Mouse (Mus musculus): ENCODE data around the gene Cdk14. TPM values are rescaled to one million over a fixed set of nuclear protein-coding genes. Genes with fewer than 3 reads are reported as not detected.

The Cdk14 gene
- total and polyA plus RNA-seq, 2 experiments from 2014 or later = 34.8 to 54.0 TPM

GRCm38 (mm10) chr5:4825076-4825475 lies 595.0 kb downstream of the Cdk14 start:
- peaks cover 4% of the 10 kb centered on the region for H3K4me1 ChIP-seq (ENCODE audit: insufficient read depth)
- DNase-seq (no peak), ATAC-seq (no peak)
- H3K4me2 ChIP-seq (ENCODE audit: low read depth) = no peak overlapping the region
- no peaks in the 10 kb centered on the region for H3K27me3 ChIP-seq (ENCODE audit: insufficient read depth, low read length)
- TF ChIP-seq CTCF (IDR thresholded peaks at IDR 0.05; ENCODE audit: low read depth) = no peak
- H3K4me3 ChIP-seq (ENCODE audit: low read depth, low read length) = no peak overlapping the region
- H3K36me3 ChIP-seq (ENCODE audit: insufficient read depth) = no peaks in the 10 kb centered on the region
- no peak overlapping the region for H3K9ac ChIP-seq
- H3K27ac ChIP-seq (ENCODE audit: low read depth, low read length) = no peak overlapping the region
- no peaks in the 10 kb centered on the region for H3K9me3 ChIP-seq (ENCODE audit: low read length)
- WGBS = 95% methylated on average over 4 of the region's 4 CpGs

- WGBS = 37% methylated on average over 1 of the region's 1 CpGs
- Histone ChIP-seq H3K36me3 (ENCODE audit: insufficient read depth) (no peaks in the 10 kb centered on the region), H3K27ac (ENCODE audit: low read depth, low read length) (no peak overlapping the region), H3K4me3 (ENCODE audit: low read depth, low read length) (no peak overlapping the region), H3K4me2 (ENCODE audit: low read depth) (no peak overlapping the region), H3K4me1 (ENCODE audit: insufficient read depth) (peaks cover 4% of the 10 kb centered on the region), H3K9me3 (ENCODE audit: low read length) (no peaks in the 10 kb centered on the region), H3K27me3 (ENCODE audit: insufficient read depth, low read length) (no peaks in the 10 kb centered on the region), H3K9ac (no peak overlapping the region)
- TF ChIP-seq CTCF (IDR thresholded peaks at IDR 0.05; ENCODE audit: low read depth) = no peak
- ATAC-seq (no peak), DNase-seq (no peak)
Observed at GRCm38 (mm10) chr5:4824171-4824570, 595.9 kb downstream of the Cdk14 start.

- H3K36me3 ChIP-seq (ENCODE audit: insufficient read depth) = no peaks in the 10 kb centered on the region
- no peaks in the 10 kb centered on the region for H3K27me3 ChIP-seq (ENCODE audit: insufficient read depth, low read length)
- peak overlapping the region; percentile 27 for H3K4me2 ChIP-seq (ENCODE audit: low read depth)
- no peak for DNase-seq
- 17% methylated on average over 2 of the region's 2 CpGs for WGBS
- no peak overlapping the region for H3K4me3 ChIP-seq (ENCODE audit: low read depth, low read length)
- 0 out of 2 replicates have a peak, but pooled peaks have one; percentile 2 for ATAC-seq
- 0 out of 2 replicates have a peak overlapping the region, but pooled peaks have one; percentile 22 for H3K9ac ChIP-seq
- 0 out of 2 replicates have a peak overlapping the region, but pooled peaks have one; percentile 51 for H3K27ac ChIP-seq (ENCODE audit: low read depth, low read length)
- no peak for TF ChIP-seq CTCF (IDR thresholded peaks at IDR 0.05; ENCODE audit: low read depth)
- no peaks in the 10 kb centered on the region for H3K9me3 ChIP-seq (ENCODE audit: low read length)
- peaks cover 4% of the 10 kb centered on the region for H3K4me1 ChIP-seq (ENCODE audit: insufficient read depth)
Observed at GRCm38 (mm10) chr5:4822041-4822440, 598.1 kb downstream of the Cdk14 start.

DNA sequence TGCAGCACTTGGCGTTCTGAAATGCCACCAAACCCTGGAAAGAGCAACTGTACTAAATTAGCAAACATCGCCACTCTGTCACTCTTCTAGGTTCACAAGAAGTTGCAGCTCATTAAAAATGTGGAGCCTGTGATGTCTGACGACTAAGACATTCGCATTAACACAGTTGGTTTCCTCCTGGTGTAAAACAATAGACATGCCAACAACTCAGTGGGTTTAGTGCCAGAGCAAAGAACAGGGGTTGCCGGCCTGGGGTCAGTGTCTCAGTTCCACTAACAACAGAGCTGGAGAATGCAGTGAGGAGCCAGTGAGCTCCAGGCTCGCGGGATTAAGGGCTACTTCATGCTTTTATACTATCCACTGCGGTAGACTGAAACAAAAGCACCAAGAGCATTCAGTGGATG lies 598.7 kb downstream of the Cdk14 start:
- Histone ChIP-seq H3K9ac (0 out of 2 replicates have a peak overlapping the region, but pooled peaks have one; percentile 22), H3K36me3 (ENCODE audit: insufficient read depth) (no peaks in the 10 kb centered on the region), H3K4me1 (ENCODE audit: insufficient read depth) (peaks cover 4% of the 10 kb centered on the region), H3K9me3 (ENCODE audit: low read length) (no peaks in the 10 kb centered on the region), H3K4me2 (ENCODE audit: low read depth) (peak overlapping the region; percentile 27), H3K27ac (ENCODE audit: low read depth, low read length) (peak overlapping the region; percentile 51; the same call in 1 of the 2 replicates), H3K27me3 (ENCODE audit: insufficient read depth, low read length) (no peaks in the 10 kb centered on the region), H3K4me3 (ENCODE audit: low read depth, low read length) (no peak overlapping the region)
- DNase-seq (peak; percentile 61), ATAC-seq (peak; percentile 85)
- 7% methylated on average over 8 of the region's 8 CpGs for WGBS
- TF ChIP-seq CTCF (IDR thresholded peaks at IDR 0.05; ENCODE audit: low read depth) = no peak

GRCm38 (mm10) chr5:4816981-4817380 lies 603.1 kb downstream of the Cdk14 start:
- ATAC-seq (no peak), DNase-seq (no peak)
- Histone ChIP-seq H3K9ac (no peak overlapping the region), H3K9me3 (ENCODE audit: low read length) (no peaks in the 10 kb centered on the region), H3K4me3 (ENCODE audit: low read depth, low read length) (no peak overlapping the region), H3K27ac (ENCODE audit: low read depth, low read length) (no peak overlapping the region), H3K4me1 (ENCODE audit: insufficient read depth) (peaks cover 8% of the 10 kb centered on the region), H3K4me2 (ENCODE audit: low read depth) (no peak overlapping the region), H3K36me3 (ENCODE audit: insufficient read depth) (no peaks in the 10 kb centered on the region), H3K27me3 (ENCODE audit: insufficient read depth, low read length) (no peaks in the 10 kb centered on the region)
- 46% methylated on average over 5 of the region's 5 CpGs for WGBS
- TF ChIP-seq CTCF (IDR thresholded peaks at IDR 0.05; ENCODE audit: low read depth) = peak; percentile 13; the same call in 1 of the 2 replicates

DNA sequence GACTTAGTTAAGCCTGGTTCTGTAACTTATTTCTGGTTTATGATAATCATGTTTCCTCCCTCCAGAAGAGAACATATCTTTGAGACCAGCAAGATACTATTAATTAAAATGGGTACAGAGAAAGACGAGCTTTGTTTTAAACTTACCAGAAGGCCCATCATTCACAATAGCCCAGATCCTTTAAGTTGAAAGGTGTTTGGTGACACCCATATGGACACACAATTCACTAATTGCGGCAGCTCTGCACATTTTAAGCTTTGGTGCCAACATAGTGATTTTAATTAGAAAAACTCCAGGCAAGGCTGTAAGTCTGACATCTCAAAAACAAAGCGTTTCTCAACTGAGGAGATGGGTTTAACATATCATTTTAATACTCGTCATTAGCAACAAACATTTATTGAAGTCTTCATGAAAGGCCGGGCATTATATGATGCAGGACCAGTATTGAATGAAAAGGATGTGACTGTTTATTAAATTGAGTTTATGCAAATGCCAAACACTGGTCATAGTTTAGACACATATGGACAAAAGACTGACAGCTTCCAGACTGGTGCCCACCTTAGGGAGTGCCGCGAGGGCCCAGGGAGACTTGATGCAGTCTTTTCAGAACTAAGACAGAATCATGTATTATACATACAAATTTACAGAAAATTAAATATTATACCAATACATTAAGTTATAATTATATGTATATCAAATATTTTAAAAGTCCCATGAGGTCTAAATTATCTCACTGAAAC lies 605.5 kb downstream of the Cdk14 start:
- WGBS = 39% methylated on average over 7 of the region's 7 CpGs
- DNase-seq (peak; percentile 18), ATAC-seq (peak; percentile 57)
- no peak overlapping the region for H3K4me2 ChIP-seq (ENCODE audit: low read depth)
- no peak overlapping the region for H3K27ac ChIP-seq (ENCODE audit: low read depth, low read length)
- no peak for TF ChIP-seq CTCF (IDR thresholded peaks at IDR 0.05; ENCODE audit: low read depth)
- no peak overlapping the region for H3K4me3 ChIP-seq (ENCODE audit: low read depth, low read length)
- H3K9ac ChIP-seq = no peak overlapping the region
- no peaks in the 10 kb centered on the region for H3K9me3 ChIP-seq (ENCODE audit: low read length)
- 0 out of 2 replicates have a peak, but pooled peaks cover 5% of the 10 kb centered on the region for H3K4me1 ChIP-seq (ENCODE audit: insufficient read depth)
- H3K36me3 ChIP-seq (ENCODE audit: insufficient read depth) = no peaks in the 10 kb centered on the region
- no peaks in the 10 kb centered on the region for H3K27me3 ChIP-seq (ENCODE audit: insufficient read depth, low read length)

DNA sequence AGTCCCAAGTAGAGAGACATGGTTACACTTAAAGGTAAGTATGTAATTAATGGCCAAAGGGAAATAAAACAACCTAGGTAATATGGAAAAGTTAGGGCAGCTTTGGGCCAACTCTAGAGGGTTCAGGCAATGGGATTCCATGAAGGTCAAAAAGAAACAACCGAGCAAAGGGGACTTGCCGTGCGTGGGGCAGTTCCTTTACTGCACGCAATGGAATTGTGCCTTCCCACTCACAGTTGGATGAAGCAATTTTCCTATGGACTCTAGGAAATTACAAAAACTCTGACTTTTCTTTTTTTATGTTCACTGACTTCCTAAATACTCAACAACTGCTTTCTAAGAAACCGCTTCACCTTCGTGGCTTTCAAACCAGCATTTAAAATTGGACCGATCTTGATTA lies 606.8 kb downstream of the Cdk14 start:
- ATAC-seq (no peak), DNase-seq (no peak)
- H3K27me3 ChIP-seq (ENCODE audit: insufficient read depth, low read length) = no peaks in the 10 kb centered on the region
- H3K9ac ChIP-seq = no peak overlapping the region
- no peak for TF ChIP-seq CTCF (IDR thresholded peaks at IDR 0.05; ENCODE audit: low read depth)
- no peak overlapping the region for H3K27ac ChIP-seq (ENCODE audit: low read depth, low read length)
- H3K4me2 ChIP-seq (ENCODE audit: low read depth) = no peak overlapping the region
- 0 out of 2 replicates have a peak, but pooled peaks cover 5% of the 10 kb centered on the region for H3K4me1 ChIP-seq (ENCODE audit: insufficient read depth)
- H3K4me3 ChIP-seq (ENCODE audit: low read depth, low read length) = no peak overlapping the region
- 96% methylated on average over 7 of the region's 7 CpGs for WGBS
- H3K9me3 ChIP-seq (ENCODE audit: low read length) = no peaks in the 10 kb centered on the region
- H3K36me3 ChIP-seq (ENCODE audit: insufficient read depth) = no peaks in the 10 kb centered on the region
